ENCODE assay signal across 9 mouse cellular contexts in genomic region chr8:107671471-107671870, GRCm38 (mm10).
DNase-seq lines count a peak whose midpoint lies in the region; ATAC-seq lines count a peak whose summit lies in the region.
"Had no signal": no experiment of that assay in that cellular context is flagged by ENCODE, and none has a peak within 500 bp of the region (broad histone marks: within the 10 kb centered on the region; RNA-seq: fewer than 3 reads in every experiment).

No protein-coding gene starts in this region.

- no peaks in the 10 kb centered on the region for H3K36me3 ChIP-seq in embryonic facial prominence, embryonic 14.5 days (ENCODE audit: control insufficient read depth, insufficient read depth, low read length)
- H3K36me3 ChIP-seq in hindbrain, embryonic 13.5 days, result no peaks in the 10 kb centered on the region
- no peaks in the 10 kb centered on the region for H3K36me3 ChIP-seq in neural tube, embryonic 12.5 days

- H3K9ac ChIP-seq in embryonic facial prominence, embryonic 14.5 days (ENCODE audit: low read depth, low read length), result no peak overlapping the region
- no peak overlapping the region for H3K9ac ChIP-seq in hindbrain, embryonic 13.5 days
- H3K9ac ChIP-seq in neural tube, embryonic 12.5 days, result no peak overlapping the region

- intact Hi-C loops in left cerebral cortex, postnatal 4 days (cut with DNase I), result no loop called here

- peak; percentile 74 for DNase-seq in left cerebral cortex, postnatal 4 days
- DNase-seq in left cerebral cortex, adult 18-20 months (ENCODE audit: low spot score in 2 of 2), result no peak
- peak; percentile 82 for DNase-seq in embryonic facial prominence, embryonic 14.5 days (ENCODE audit: low spot score)
- no peak for DNase-seq in T-cell, adult 2 months (ENCODE audit: low spot score)
- DNase-seq in urinary bladder, postnatal 25 days (ENCODE audit: low spot score), result no peak
- no peak for DNase-seq in cerebellum, adult 18-20 months
- DNase-seq: cerebellum, adult 8-10 months had no signal

- no peaks in the 10 kb centered on the region for H3K4me1 ChIP-seq in embryonic facial prominence, embryonic 14.5 days (ENCODE audit: control insufficient read depth, insufficient read depth, low read length)
- peaks cover 11% of the 10 kb centered on the region for H3K4me1 ChIP-seq in hindbrain, embryonic 13.5 days (replicated peaks)
- 0 out of 2 replicates have a peak, but pooled peaks cover 4% of the 10 kb centered on the region for H3K4me1 ChIP-seq in neural tube, embryonic 12.5 days

- ATAC-seq in embryonic facial prominence, embryonic 14.5 days (ENCODE audit: low read depth), result peak; percentile 81
- ATAC-seq in hindbrain, embryonic 13.5 days (ENCODE audit: low FRiP score), result 0 out of 2 replicates have a peak, but pooled peaks have one; percentile 63
- ATAC-seq in neural tube, embryonic 12.5 days (ENCODE audit: low FRiP score, low read depth), result peak; percentile 65; the same call in 1 of the 2 replicates

- H3K4me3 ChIP-seq in embryonic facial prominence, embryonic 14.5 days (ENCODE audit: low read depth, low read length), result no peak overlapping the region
- no peak overlapping the region for H3K4me3 ChIP-seq in hindbrain, embryonic 13.5 days
- H3K4me3 ChIP-seq in neural tube, embryonic 12.5 days, result no peak overlapping the region

- no peaks in the 10 kb centered on the region for H3K9me3 ChIP-seq in embryonic facial prominence, embryonic 14.5 days (ENCODE audit: control insufficient read depth, low read length)
- H3K9me3 ChIP-seq in hindbrain, embryonic 13.5 days, result no peaks in the 10 kb centered on the region
- H3K9me3 ChIP-seq in neural tube, embryonic 12.5 days, result 0 out of 2 replicates have a peak, but pooled peaks cover under 1% of the 10 kb centered on the region

- 32% methylated on average over 8 of the region's 8 CpGs for WGBS in embryonic facial prominence, embryonic 14.5 days
- WGBS in hindbrain, embryonic 13.5 days, result 27% methylated on average over 8 of the region's 8 CpGs
- 32% methylated on average over 8 of the region's 8 CpGs for WGBS in neural tube, embryonic 12.5 days

- no peak overlapping the region for H3K4me2 ChIP-seq in embryonic facial prominence, embryonic 14.5 days (ENCODE audit: low read depth, low read length)
- H3K4me2 ChIP-seq in hindbrain, embryonic 13.5 days, result no peak overlapping the region
- H3K4me2 ChIP-seq in neural tube, embryonic 12.5 days (replicated peaks), result no peak overlapping the region

- H3K27ac ChIP-seq in embryonic facial prominence, embryonic 14.5 days (replicated peaks; ENCODE audit: low read depth, low read length), result no peak overlapping the region
- peak overlapping the region; percentile 58 for H3K27ac ChIP-seq in hindbrain, embryonic 13.5 days
- H3K27ac ChIP-seq in neural tube, embryonic 12.5 days, result no peak overlapping the region

- H3K27me3 ChIP-seq in embryonic facial prominence, embryonic 14.5 days (replicated peaks; ENCODE audit: control insufficient read depth, insufficient read depth, low read length), result no peaks in the 10 kb centered on the region
- H3K27me3 ChIP-seq in hindbrain, embryonic 13.5 days, result no peaks in the 10 kb centered on the region
- H3K27me3 ChIP-seq in neural tube, embryonic 12.5 days (replicated peaks), result no peaks in the 10 kb centered on the region

Comparison
In these comparisons a context has a peak if more than half of its experiments do, and no peak if none do; other contexts are left out.
1. DNase-seq: peak in left cerebral cortex, postnatal 4 days (single experiment) and embryonic facial prominence, embryonic 14.5 days (single experiment); none in left cerebral cortex, adult 18-20 months (0 of 2), T-cell, adult 2 months (single experiment), urinary bladder, postnatal 25 days (single experiment) and cerebellum, adult 18-20 months (0 of 2).
2. Peak in every context shown above with its lines, with median percentiles within 50 percentile points of each other: ATAC-seq.